Mouse (Mus musculus) liver, embryonic 12.5 days (tissue): Measurements from ENCODE around the gene 4931440F15Rik. TPM values are rescaled to one million over a fixed set of nuclear protein-coding genes. Genes with fewer than 3 reads are reported as not detected.

Experiments
- ATAC-seq: fragments of 200-750 bp; cut with Nextera tagmentation; 2 replicates; pipeline ENCODE4 v1.8.0; 2017; ENCODE audit warnings: moderate number of reproducible peaks, mild to moderate bottlenecking, moderate library complexity
- H3K27ac ChIP-seq: fragments of 300-500 bp; sonication (generic); 2 replicates; pipeline ENCODE4 v1.5.1; 2016; ENCODE audit warnings: mild to moderate bottlenecking
- H3K27me3 ChIP-seq: fragments of 300-500 bp; sonication (generic); replicated peaks from 2 replicates; pipeline ENCODE4 v1.6.1; 2016; ENCODE audit warnings: mild to moderate bottlenecking, moderate library complexity
- H3K36me3 ChIP-seq: fragments of 300-500 bp; sonication (generic); 2 replicates; pipeline ENCODE4 v1.6.1; 2016; ENCODE audit warnings: mild to moderate bottlenecking, moderate library complexity
- H3K4me1 ChIP-seq: fragments of 300-500 bp; sonication (generic); 2 replicates; pipeline ENCODE4 v1.6.1; 2016
- H3K4me2 ChIP-seq: fragments of 300-500 bp; sonication (generic); 2 replicates; pipeline ENCODE4 v1.6.1; 2016; ENCODE audit warnings: mild to moderate bottlenecking, moderate library complexity
- H3K4me3 ChIP-seq: fragments of 300-500 bp; sonication (generic); 2 replicates; pipeline ENCODE4 v1.5.1; 2016; ENCODE audit warnings: mild to moderate bottlenecking, moderate library complexity
- H3K9ac ChIP-seq: fragments of 300-500 bp; sonication (generic); 2 replicates; pipeline ENCODE4 v1.6.1; 2016; ENCODE audit warnings: mild to moderate bottlenecking, moderate library complexity
- H3K9me3 ChIP-seq: fragments of 300-500 bp; sonication (generic); replicated peaks from 2 replicates; pipeline ENCODE4 v1.6.1; 2016; ENCODE audit warnings: mild to moderate bottlenecking, moderate library complexity
- whole genome bisulfite sequencing: fragments of 180-500 bp; shearing (Covaris S2); methylation state at CpG from one replicate; pipeline ENCODE4 v1.1.7; 2016; ENCODE audit not compliant: insufficient replicate concordance; 5-methylcytosine and 5-hydroxymethylcytosine counted together
- polyA plus RNA-seq: library from polyadenylated mRNA; unstranded; fragments of >200 nt; fragmentation: Nextera tagmentation; extraction: Ambion mirVana; gene quantifications from 2 replicates; pipeline ENCODE4 v1.2.1, GENCODE M21; 2016

4931440F15Rik gene
- polyA plus RNA-seq, 1 experiment from 2014 or later = 0.54 TPM

DNA sequence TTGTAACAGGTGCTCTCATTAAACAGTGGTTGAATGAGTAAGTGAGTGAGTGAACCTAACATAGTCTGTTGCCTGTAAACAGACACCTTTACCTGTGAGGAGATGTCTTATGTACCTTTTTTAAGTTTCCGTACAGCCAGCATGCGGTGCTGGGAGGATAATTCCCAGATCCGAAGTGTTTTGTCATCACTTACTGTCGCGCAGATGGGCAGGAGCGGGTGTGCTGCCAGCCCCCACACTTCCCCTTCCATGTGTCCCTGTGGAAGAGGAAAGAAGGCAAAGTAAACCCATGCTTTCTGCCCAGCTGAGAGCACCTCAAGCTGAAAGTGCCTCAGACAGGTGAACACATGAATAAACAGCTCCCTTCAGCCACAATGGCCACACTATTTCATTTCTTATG lies 30.4 kb downstream of the 4931440F15Rik start:
- H3K4me1 ChIP-seq = peaks cover 4% of the 10 kb centered on the region
- no peak overlapping the region for H3K27ac ChIP-seq
- no peak for ATAC-seq
- H3K9ac ChIP-seq = no peak overlapping the region
- H3K36me3 ChIP-seq = no peaks in the 10 kb centered on the region
- no peak overlapping the region for H3K4me2 ChIP-seq
- 86% methylated on average over 6 of the region's 6 CpGs for WGBS
- H3K9me3 ChIP-seq = no peaks in the 10 kb centered on the region
- H3K4me3 ChIP-seq = no peak overlapping the region
- H3K27me3 ChIP-seq = no peaks in the 10 kb centered on the region

DNA sequence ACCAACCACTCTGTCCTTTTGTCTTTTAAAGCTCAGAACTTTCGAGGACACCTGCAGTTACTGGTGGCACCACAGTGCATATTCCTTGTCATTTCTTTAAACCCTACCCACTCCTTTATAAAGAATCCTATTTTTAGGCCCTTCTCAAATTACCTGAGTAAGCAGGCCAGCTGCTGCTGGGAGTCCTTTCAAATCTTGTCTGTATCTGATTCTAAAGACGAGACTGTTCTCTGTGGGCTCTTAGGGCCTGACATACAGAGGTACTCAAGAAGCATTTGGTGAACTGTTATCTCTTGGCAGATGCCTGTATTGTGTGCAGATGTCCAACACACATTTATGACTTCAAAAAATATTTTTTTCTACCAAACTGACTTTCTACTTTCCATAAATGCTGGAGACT lies 31.0 kb downstream of the 4931440F15Rik start:
- 30% methylated on average over 2 of the region's 2 CpGs for WGBS
- H3K36me3 ChIP-seq = no peaks in the 10 kb centered on the region

DNA sequence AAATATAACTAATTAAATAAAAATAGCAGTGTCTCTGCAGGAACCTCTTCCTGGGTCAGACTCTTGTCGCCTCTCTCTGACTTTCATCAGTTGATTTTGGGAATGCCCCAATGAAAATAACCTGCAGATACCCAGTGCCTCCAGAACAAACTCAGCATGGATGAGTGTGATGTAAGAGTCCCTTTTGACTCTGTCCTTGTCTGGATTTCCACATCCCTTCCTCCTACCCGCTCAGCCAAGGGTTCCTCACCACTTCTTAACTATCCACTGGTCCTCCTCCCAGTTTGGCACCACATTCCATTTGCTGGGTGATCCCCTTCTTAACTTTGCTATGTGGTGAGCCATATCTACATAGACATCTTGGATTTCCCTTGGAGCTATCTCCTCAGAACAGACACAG lies 34.7 kb downstream of the 4931440F15Rik start:
- no peak for ATAC-seq
- peaks cover 17% of the 10 kb centered on the region for H3K4me1 ChIP-seq
- H3K27ac ChIP-seq = no peak overlapping the region
- 66% methylated on average over 2 of the region's 2 CpGs for WGBS
- H3K9ac ChIP-seq = no peak overlapping the region
- H3K4me3 ChIP-seq = no peak overlapping the region
- no peaks in the 10 kb centered on the region for H3K27me3 ChIP-seq
- no peak overlapping the region for H3K4me2 ChIP-seq
- H3K9me3 ChIP-seq = no peaks in the 10 kb centered on the region
- no peaks in the 10 kb centered on the region for H3K36me3 ChIP-seq

More for the DNA sequence above, 31.0 kb downstream of the 4931440F15Rik start:
- Histone ChIP-seq H3K27ac (no peak overlapping the region), H3K9me3 (no peaks in the 10 kb centered on the region), H3K4me3 (no peak overlapping the region), H3K27me3 (no peaks in the 10 kb centered on the region), H3K4me1 (peaks cover 4% of the 10 kb centered on the region), H3K9ac (no peak overlapping the region), H3K4me2 (no peak overlapping the region)
- ATAC-seq = no peak

DNA sequence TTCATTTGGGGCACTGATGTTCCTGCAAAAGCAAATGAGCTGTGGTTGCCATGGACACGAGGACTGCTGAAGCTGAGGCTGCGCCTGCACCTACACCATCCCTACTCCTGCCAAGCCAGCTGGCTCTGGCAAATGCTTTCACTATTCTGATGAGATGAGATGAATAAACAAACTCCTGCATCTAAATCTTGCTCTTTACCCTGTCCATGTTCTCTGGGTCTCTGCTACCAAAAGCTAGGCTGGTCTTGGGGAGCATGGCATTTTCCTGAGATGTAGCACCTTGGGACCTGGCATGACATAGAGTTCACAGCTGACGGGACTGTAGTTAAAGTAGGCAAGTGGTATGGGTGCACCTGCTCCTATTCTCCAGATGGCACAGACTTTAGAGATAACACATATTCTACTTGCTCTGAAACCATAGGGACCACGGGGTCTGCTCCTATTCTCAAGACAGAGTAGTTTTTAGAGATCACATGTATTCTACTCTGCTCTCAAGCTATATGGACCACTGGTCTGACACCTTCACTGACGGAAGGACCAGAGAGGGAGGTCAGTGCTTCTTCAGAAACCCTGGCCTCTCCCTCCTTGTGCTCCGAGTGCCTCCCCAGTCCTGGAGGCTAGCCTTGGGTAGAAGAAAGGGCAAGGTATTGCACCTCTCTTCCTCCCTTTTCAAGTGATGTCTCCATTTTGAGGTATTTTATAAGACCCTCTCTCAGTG lies 36.4 kb downstream of the 4931440F15Rik start:
- H3K4me2 ChIP-seq = no peak overlapping the region
- H3K9me3 ChIP-seq = no peaks in the 10 kb centered on the region
- H3K36me3 ChIP-seq = no peaks in the 10 kb centered on the region
- 62% methylated on average over 6 of the region's 6 CpGs for WGBS
- H3K27me3 ChIP-seq = no peaks in the 10 kb centered on the region
- no peak overlapping the region for H3K27ac ChIP-seq
- no peak overlapping the region for H3K4me3 ChIP-seq
- ATAC-seq = no peak
- no peak overlapping the region for H3K9ac ChIP-seq
- H3K4me1 ChIP-seq = peaks cover 17% of the 10 kb centered on the region

DNA sequence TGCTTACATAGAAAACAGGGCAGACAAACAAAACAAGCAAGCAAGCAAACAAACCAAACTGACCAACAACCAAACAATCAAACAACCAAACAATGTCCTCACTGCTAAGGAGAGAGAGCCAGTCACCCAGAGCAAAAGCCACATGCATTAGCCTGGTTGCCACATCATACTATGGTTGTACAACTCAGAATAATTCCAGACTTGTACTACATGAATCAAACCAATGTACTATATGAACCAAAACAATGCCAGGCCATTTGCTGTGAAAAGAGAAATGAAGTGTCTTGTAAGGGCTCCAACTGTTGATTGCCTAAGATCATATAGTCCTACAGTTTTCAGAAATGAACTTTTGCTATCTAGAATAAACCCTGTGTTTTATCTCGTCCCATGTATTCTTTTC lies 37.0 kb downstream of the 4931440F15Rik start:
- no peak overlapping the region for H3K4me3 ChIP-seq
- H3K4me2 ChIP-seq = no peak overlapping the region
- no peaks in the 10 kb centered on the region for H3K27me3 ChIP-seq
- no peak for ATAC-seq
- H3K27ac ChIP-seq = no peak overlapping the region
- H3K9ac ChIP-seq = no peak overlapping the region
- no peaks in the 10 kb centered on the region for H3K9me3 ChIP-seq
- H3K36me3 ChIP-seq = no peaks in the 10 kb centered on the region
- peaks cover 17% of the 10 kb centered on the region for H3K4me1 ChIP-seq
- 53% methylated on average over 1 of the region's 1 CpGs for WGBS

DNA sequence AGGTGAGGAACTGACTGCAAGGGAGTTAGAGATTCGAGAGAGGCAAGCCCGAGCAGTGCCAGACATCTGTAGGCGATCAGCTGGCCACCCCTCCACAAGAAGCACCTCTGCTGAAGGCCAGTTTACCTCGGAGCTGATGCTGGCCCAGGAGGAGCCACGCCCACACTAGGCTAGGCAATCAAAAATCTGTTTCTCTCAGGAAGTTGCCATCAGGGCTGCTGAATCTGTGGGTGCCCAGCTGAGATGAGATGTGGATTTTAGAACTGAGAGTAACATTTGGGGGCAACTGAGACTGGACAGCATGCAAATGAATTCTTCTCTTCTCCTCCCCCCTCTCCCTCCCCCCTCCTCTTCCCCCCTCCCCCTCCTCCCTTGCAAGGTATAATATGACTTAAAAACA lies 38.0 kb downstream of the 4931440F15Rik start:
- ATAC-seq = peak; percentile 35; the same call in 1 of the 2 replicates
- Histone ChIP-seq H3K27me3 (no peaks in the 10 kb centered on the region), H3K4me2 (peak overlapping the region; percentile 21; the same call in 1 of the 2 replicates), H3K9ac (no peak overlapping the region), H3K27ac (no peak overlapping the region), H3K36me3 (no peaks in the 10 kb centered on the region), H3K9me3 (no peaks in the 10 kb centered on the region), H3K4me3 (no peak overlapping the region), H3K4me1 (peaks cover 17% of the 10 kb centered on the region)
- WGBS = 10% methylated on average over 5 of the region's 5 CpGs

DNA sequence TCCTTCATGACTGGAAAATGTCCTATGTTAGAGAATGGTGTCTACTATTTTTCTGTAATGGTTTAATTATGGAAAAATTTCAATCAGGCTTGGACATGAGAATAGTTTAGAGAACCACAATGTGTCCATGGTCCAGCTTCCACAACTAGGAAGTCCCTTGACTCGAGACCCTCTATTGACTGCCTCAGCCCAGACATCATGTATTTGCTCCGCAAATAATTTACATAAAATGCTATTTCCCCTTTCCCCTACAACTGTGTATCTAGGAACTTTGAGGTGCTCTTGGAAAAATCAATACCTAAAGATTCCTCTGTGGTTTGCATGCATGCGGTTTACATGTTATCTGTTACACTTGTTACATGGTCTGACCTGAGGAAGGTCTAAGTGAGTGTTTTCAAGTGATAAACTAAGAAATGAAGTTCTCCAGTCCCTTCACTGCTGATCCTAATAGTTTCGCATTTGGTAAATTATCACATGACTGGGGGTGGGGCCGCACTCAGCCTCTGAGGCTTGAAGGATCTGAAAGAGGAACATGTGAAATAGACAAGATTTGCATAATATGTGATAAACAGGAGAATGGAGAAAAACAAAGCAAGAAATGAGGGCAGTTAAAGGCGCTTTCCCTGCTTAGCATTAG lies 38.8 kb downstream of the 4931440F15Rik start:
- Histone ChIP-seq H3K4me3 (no peak overlapping the region), H3K9me3 (no peaks in the 10 kb centered on the region), H3K27ac (no peak overlapping the region), H3K4me2 (no peak overlapping the region), H3K27me3 (no peaks in the 10 kb centered on the region), H3K9ac (no peak overlapping the region), H3K4me1 (peaks cover 17% of the 10 kb centered on the region), H3K36me3 (no peaks in the 10 kb centered on the region)
- WGBS = 41% methylated on average over 6 of the region's 6 CpGs
- peak; percentile 73 for ATAC-seq

DNA sequence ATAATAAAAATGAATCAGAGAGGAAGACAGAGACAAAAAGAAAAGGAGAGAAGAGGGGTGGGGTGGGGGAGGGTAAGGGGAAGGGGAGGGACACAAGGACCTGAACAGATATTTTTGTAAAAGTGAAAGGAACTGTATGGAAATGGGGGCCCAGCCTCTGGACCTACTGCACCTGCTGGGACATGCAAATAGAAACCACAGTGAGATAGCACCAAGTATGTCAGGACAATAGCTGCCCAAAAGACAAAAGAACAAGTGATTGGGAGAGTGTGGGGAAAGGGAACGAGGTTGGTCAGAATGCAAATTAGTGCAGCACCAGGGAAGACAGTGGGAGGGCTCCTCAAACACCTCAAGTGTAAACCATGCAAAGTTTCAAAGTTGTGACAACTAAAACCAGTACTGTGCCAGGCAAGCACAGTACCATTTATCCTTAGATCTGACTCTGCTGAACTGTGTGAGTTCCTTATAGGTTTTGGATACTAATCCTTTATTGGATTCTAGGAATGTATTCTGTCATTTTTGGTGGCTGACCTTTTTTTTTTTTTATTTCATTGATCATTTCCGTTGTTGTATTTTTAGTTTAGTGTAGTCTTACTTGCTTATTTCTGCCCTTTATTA lies 46.0 kb downstream of the 4931440F15Rik start:
- ATAC-seq = no peak
- no peak overlapping the region for H3K27ac ChIP-seq
- no peaks in the 10 kb centered on the region for H3K36me3 ChIP-seq
- no peaks in the 10 kb centered on the region for H3K27me3 ChIP-seq
- no peak overlapping the region for H3K9ac ChIP-seq
- H3K4me2 ChIP-seq = no peak overlapping the region
- WGBS = 54% methylated on average over 2 of the region's 2 CpGs
- H3K9me3 ChIP-seq = no peaks in the 10 kb centered on the region
- peaks cover 4% of the 10 kb centered on the region for H3K4me1 ChIP-seq
- H3K4me3 ChIP-seq = no peak overlapping the region

DNA sequence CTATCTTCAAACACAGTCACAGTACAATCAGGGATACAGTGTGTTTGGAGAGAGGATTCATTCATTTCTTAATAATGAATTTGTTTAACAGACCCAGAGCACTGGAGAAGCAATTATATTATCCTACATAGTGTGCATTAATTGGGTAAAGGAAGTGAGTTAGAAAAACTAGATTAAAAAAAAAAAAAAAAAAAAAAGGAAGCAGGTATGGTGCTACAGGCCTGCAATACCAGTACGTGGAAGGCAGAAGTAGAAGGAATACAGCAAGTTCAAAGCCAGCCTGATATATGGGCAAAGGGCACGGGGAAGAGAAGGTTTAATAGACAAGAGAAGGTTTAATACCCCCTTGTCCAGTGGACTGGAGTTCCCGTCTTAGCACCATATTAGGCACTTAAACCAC lies 46.5 kb downstream of the 4931440F15Rik start:
- H3K9ac ChIP-seq = no peak overlapping the region
- no peaks in the 10 kb centered on the region for H3K9me3 ChIP-seq
- WGBS = 48% methylated on average over 3 of the region's 3 CpGs
- no peak overlapping the region for H3K4me2 ChIP-seq
- peaks cover 6% of the 10 kb centered on the region for H3K4me1 ChIP-seq
- ATAC-seq = no peak
- H3K4me3 ChIP-seq = no peak overlapping the region
- H3K27me3 ChIP-seq = no peaks in the 10 kb centered on the region
- H3K36me3 ChIP-seq = no peaks in the 10 kb centered on the region
- no peak overlapping the region for H3K27ac ChIP-seq

DNA sequence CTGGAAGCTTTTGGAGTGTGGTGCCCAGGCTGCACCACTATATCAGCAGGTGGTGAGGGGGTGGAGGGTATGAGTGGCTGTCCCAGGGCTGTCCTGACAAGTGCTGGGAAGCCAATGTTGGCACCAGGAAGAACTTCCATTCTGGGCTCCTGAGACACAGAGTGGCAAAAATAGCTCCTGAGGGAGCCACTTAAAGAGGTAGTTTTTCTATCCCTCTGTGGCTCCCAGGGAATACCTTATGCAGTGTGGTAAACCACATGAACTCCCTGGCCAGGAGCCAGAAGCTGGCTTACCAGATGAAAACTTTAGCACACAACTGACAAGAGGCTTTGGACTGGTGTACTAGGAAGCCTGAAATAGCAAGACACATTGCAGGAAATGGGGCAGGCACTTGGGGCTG lies 47.5 kb downstream of the 4931440F15Rik start:
- Histone ChIP-seq H3K4me1 (peaks cover 6% of the 10 kb centered on the region), H3K4me3 (no peak overlapping the region), H3K27ac (no peak overlapping the region), H3K4me2 (no peak overlapping the region), H3K36me3 (no peaks in the 10 kb centered on the region), H3K9me3 (no peaks in the 10 kb centered on the region), H3K9ac (no peak overlapping the region), H3K27me3 (no peaks in the 10 kb centered on the region)
- ATAC-seq = no peak

DNA sequence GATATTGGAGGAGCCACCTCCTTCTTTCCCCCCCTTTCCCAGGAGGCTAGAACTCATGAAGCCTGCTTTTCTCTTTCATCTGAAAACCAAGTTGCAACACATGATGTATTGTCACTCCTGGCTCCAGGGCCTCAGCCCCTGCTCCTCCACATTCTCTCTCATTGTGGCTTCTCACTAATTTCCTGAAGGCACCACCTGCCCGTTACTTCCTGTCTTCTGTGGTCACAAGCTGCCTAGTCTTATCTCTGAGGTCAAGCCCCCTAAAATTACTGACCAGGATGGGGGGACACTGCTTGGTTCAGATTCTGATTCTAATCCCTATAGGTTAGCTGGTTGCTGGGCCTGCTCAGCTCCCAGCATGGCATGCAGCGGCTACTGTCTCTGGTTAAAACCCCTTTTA lies 50.7 kb downstream of the 4931440F15Rik start:
- Histone ChIP-seq H3K4me1 (peaks cover 6% of the 10 kb centered on the region), H3K9me3 (no peaks in the 10 kb centered on the region), H3K9ac (no peak overlapping the region), H3K27me3 (no peaks in the 10 kb centered on the region), H3K27ac (no peak overlapping the region), H3K4me3 (no peak overlapping the region), H3K4me2 (no peak overlapping the region), H3K36me3 (no peaks in the 10 kb centered on the region)
- no peak for ATAC-seq
- 34% methylated on average over 2 of the region's 2 CpGs for WGBS

DNA sequence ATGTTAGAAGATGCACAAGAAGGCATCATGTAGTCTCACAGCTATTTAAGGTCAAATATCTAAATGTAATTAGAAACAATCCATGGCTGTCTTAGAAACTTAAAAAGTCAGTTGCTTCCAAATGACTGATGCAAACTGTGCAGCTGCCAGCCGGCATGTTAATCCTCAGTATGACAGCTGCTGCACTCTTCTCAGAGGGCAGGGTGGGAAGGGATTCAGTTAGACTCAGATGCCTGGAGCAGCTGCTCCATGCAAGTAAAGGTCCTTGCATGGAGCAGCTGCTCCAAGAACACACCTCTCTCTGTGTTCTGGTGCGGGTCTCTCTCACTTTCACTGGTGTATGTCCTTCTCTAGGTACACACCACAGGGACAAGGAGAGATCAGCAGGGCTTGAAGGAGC lies 51.2 kb downstream of the 4931440F15Rik start:
- no peak overlapping the region for H3K4me2 ChIP-seq
- no peak for ATAC-seq
- 31% methylated on average over 2 of the region's 2 CpGs for WGBS
- H3K9me3 ChIP-seq = no peaks in the 10 kb centered on the region
- H3K27me3 ChIP-seq = no peaks in the 10 kb centered on the region
- H3K4me1 ChIP-seq = peaks cover 6% of the 10 kb centered on the region
- no peak overlapping the region for H3K4me3 ChIP-seq
- no peak overlapping the region for H3K9ac ChIP-seq
- H3K36me3 ChIP-seq = no peaks in the 10 kb centered on the region
- H3K27ac ChIP-seq = no peak overlapping the region
